Mouse (Mus musculus) kidney, embryonic 14.5 days (tissue): Measurements from ENCODE around the gene Hivep3. TPM values are rescaled to one million over a fixed set of nuclear protein-coding genes. Genes with fewer than 3 reads are reported as not detected.

Experiments
- ATAC-seq: fragments of 200-750 bp; cut with Nextera tagmentation; 2 replicates; pipeline ENCODE4 v1.8.0; 2017; ENCODE audit warnings: moderate number of reproducible peaks, mild to moderate bottlenecking, moderate TSS enrichment, moderate library complexity; ENCODE audit not compliant: low FRiP score, low TSS enrichment
- H3K27ac ChIP-seq: fragments of 300-500 bp; sonication (generic); 2 replicates; pipeline ENCODE4 v1.5.1; 2014; ENCODE audit warnings: low read depth, mild to moderate bottlenecking, low read length, moderate library complexity, mixed read lengths
- H3K27me3 ChIP-seq: fragments of 300-500 bp; sonication (generic); 2 replicates; pipeline ENCODE4 v1.6.1; 2014; ENCODE audit warnings: mild to moderate bottlenecking, low read length; ENCODE audit not compliant: control insufficient read depth, insufficient read depth
- H3K36me3 ChIP-seq: fragments of 300-500 bp; sonication (generic); 2 replicates; pipeline ENCODE4 v1.6.1; 2014; ENCODE audit warnings: low read length, mixed read lengths; ENCODE audit not compliant: control insufficient read depth, insufficient read depth
- H3K4me1 ChIP-seq: fragments of 300-500 bp; sonication (generic); 2 replicates; pipeline ENCODE4 v1.6.1; 2014; ENCODE audit warnings: low read length, mixed read lengths; ENCODE audit not compliant: control insufficient read depth, insufficient read depth
- H3K4me2 ChIP-seq: fragments of 300-500 bp; sonication (generic); replicated peaks from 2 replicates; pipeline ENCODE4 v1.6.1; 2014; ENCODE audit warnings: low read depth, mild to moderate bottlenecking, low read length
- H3K4me3 ChIP-seq: fragments of 300-500 bp; sonication (generic); 2 replicates; pipeline ENCODE4 v1.5.1; 2014; ENCODE audit warnings: mild to moderate bottlenecking, low read length
- H3K9ac ChIP-seq: fragments of 300-500 bp; sonication (generic); 2 replicates; pipeline ENCODE4 v1.6.1; 2014; ENCODE audit warnings: low read depth, mild to moderate bottlenecking, low read length, moderate library complexity
- H3K9me3 ChIP-seq: fragments of 300-500 bp; sonication (generic); 2 replicates; pipeline ENCODE4 v1.6.1; 2016; ENCODE audit warnings: low read length; ENCODE audit not compliant: control insufficient read depth
- WGBS: fragments of 180-500 bp; shearing (Covaris S2); extraction: QIAGEN DNeasy Blood & Tissue Kit; methylation state at CpG from one replicate; pipeline ENCODE4 v1.1.7; 2014; 5-methylcytosine and 5-hydroxymethylcytosine counted together
- polyA plus RNA-seq: library from polyadenylated mRNA; unstranded; fragments of >200 nt; fragmentation: Nextera tagmentation; extraction: Ambion mirVana; gene quantifications from 2 replicates; pipeline ENCODE4 v1.2.1, GENCODE M21; 2014

Hivep3 gene
- polyA plus RNA-seq, 1 experiment from 2014 or later: 6.3 TPM

DNA sequence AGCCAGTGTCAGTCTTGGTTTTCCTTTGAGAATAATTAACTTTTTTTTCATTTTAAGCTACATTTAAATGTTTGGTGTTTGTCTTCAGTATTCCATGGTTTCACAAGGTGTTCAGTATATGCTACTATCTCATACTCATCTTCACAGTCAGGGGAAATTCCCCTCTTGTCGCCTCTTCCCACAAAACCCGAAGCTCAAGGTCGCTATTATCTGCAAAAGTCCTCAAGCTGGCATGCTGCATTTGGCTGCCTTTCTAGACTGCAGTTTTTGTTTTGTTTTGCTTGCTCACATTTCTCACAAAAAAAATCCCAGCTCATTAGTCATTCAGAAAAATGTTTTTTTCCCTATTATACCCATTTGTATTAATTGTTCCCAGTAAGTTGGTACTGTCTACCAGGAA, 92.4 kb downstream of the Hivep3 start:
- no peaks in the 10 kb centered on the region for H3K4me1 ChIP-seq
- 81% methylated on average over 3 of the region's 3 CpGs for WGBS
- H3K27ac ChIP-seq: no peak overlapping the region
- H3K4me3 ChIP-seq: no peak overlapping the region
- no peaks in the 10 kb centered on the region for H3K9me3 ChIP-seq
- no peak overlapping the region for H3K9ac ChIP-seq
- ATAC-seq: no peak
- H3K27me3 ChIP-seq: no peaks in the 10 kb centered on the region
- H3K4me2 ChIP-seq: no peak overlapping the region
- no peaks in the 10 kb centered on the region for H3K36me3 ChIP-seq

DNA sequence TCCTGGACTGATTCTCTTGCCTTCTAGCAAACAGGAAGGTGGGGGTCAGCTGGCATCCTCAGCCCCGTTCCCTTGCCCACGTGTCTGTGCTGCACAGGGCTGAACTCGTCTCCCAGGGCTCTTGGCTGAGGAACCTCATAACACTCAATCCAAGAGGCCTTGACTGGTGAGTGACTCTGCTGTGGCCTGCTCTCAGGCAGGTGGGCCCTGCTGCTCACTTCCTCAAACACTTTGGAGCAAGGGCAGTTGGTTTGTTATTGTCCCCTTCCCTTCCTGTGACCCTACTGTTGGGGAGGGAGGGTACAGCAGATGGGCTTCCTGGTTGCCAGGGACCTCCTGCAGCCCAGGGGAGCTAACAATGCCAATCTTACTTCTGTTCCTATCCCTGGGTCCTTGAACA, 94.8 kb downstream of the Hivep3 start:
- Histone ChIP-seq H3K27me3 (no peaks in the 10 kb centered on the region), H3K4me1 (no peaks in the 10 kb centered on the region), H3K9me3 (no peaks in the 10 kb centered on the region), H3K27ac (no peak overlapping the region), H3K4me2 (no peak overlapping the region), H3K4me3 (no peak overlapping the region), H3K36me3 (no peaks in the 10 kb centered on the region), H3K9ac (no peak overlapping the region)
- WGBS: 68% methylated on average over 3 of the region's 3 CpGs
- no peak for ATAC-seq

DNA sequence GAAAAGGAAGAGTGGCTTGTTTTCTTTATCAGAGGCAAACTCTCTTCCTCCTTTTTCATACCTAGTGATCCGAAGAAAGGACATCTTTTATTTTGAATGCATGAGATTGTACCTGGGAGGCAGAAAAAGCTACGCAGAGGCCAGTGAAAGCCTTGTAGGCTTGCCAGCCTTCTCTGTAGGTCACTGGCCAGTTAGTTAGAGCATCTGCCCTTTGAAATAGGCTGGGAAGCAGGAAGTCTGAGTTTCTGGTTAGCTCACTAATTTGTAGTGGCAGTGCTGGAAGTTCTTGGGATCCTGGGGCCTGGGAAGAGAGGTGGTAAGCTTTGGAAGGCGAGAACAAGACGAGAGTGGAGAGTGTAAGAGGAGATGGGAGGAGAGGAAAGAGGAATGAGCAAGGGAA, 95.4 kb downstream of the Hivep3 start:
- no peaks in the 10 kb centered on the region for H3K27me3 ChIP-seq

DNA sequence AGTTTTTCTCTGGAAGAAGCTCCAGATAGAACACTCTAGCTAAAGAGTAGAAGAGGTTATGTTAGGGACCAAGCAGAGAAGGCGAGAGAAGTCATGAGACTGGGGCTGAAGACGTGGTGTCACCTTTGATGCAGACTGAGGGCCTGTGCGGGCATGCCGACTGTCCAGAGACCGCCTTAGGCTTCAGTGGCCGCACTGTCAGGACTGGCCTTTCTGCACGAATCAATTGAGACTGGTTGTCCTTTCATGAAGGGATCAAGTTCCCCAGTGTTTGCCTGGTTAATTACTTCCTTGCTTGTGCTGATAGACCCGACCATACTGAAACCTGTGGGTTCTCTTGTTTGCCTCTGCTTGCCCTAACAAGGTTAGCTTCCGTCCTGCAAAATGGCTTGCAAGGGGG, 99.7 kb downstream of the Hivep3 start:
- Histone ChIP-seq H3K27ac (no peak overlapping the region), H3K4me3 (no peak overlapping the region), H3K9me3 (no peaks in the 10 kb centered on the region), H3K36me3 (no peaks in the 10 kb centered on the region), H3K9ac (no peak overlapping the region), H3K27me3 (no peaks in the 10 kb centered on the region), H3K4me2 (no peak overlapping the region), H3K4me1 (no peaks in the 10 kb centered on the region)
- WGBS: 56% methylated on average over 9 of the region's 9 CpGs
- no peak for ATAC-seq

More for the DNA sequence above, 95.4 kb downstream of the Hivep3 start:
- no peaks in the 10 kb centered on the region for H3K36me3 ChIP-seq
- H3K4me1 ChIP-seq: no peaks in the 10 kb centered on the region
- no peak overlapping the region for H3K4me2 ChIP-seq
- no peaks in the 10 kb centered on the region for H3K9me3 ChIP-seq
- H3K27ac ChIP-seq: no peak overlapping the region
- WGBS: 69% methylated on average over 4 of the region's 4 CpGs
- H3K9ac ChIP-seq: no peak overlapping the region
- no peak overlapping the region for H3K4me3 ChIP-seq
- no peak for ATAC-seq

DNA sequence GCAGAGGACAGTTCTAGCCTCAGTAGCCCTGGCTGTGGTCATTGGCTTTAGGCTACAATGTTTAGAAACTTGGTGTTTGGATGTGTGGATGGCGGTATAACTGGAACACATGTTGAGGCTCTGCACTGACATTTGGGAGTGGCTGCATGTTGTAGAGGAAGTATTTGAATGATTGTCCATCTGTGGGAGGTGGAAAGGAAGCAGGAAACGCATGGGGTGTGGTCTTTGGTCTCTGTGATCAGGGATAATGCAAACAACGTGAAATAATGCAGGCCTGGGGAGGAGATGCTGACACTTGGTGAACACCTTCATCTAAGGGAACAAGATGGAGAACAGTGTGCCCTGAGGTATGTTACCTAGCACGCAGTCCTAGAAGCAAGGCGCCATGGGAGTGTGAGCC, 100.3 kb downstream of the Hivep3 start:
- H3K27ac ChIP-seq: no peak overlapping the region
- no peak for ATAC-seq
- no peaks in the 10 kb centered on the region for H3K9me3 ChIP-seq
- H3K9ac ChIP-seq: no peak overlapping the region
- 70% methylated on average over 5 of the region's 5 CpGs for WGBS
- H3K4me2 ChIP-seq: no peak overlapping the region
- H3K4me1 ChIP-seq: no peaks in the 10 kb centered on the region
- H3K27me3 ChIP-seq: no peaks in the 10 kb centered on the region
- no peak overlapping the region for H3K4me3 ChIP-seq
- H3K36me3 ChIP-seq: no peaks in the 10 kb centered on the region

DNA sequence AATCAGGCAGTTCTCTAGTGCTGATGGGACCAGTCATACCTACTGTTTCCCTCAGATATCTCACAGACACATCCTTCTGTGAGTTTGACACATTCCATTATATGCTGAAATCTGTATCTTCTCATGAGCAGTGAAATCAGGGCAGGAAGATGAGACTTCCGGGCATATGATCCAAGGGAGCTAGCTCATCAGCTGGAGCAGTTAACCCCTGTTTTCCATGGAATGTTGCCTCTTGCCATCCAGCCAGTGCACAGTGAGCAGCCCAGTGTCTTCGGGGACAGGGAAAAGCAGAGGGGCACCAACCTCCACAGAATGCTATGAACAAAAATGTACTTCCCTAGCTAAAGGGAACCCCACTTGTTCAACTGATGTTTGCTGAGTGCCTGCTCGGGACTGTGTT, 102.6 kb downstream of the Hivep3 start:
- no peak for ATAC-seq
- WGBS: 83% methylated on average over 3 of the region's 3 CpGs

DNA sequence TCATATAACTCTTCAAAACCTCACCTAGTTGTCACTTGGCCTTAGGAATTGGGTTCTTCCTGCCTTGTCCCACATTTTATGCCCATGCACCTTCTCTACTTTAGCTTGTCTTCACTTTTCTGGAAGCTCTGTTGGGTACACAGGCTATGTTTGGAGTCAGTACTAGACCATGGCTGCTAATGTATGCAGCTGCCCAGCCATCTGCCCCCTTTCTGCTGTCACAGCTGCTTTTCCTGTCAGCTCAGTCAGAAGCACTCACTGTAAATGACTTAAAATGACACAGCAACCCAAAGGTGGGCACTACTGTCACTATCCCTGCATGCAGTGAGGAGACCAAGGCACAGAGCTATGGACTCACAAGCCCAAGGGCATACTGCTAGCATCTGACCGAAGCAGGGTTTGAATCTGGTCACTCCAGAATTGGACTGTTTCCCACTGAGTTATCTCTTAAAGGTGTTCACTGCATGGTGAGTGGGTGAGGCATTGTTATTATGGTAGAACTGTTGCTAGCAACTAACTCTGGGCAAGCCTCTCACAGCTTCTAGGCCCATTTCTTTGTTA, 104.0 kb downstream of the Hivep3 start:
- no peaks in the 10 kb centered on the region for H3K27me3 ChIP-seq
- H3K9me3 ChIP-seq: no peaks in the 10 kb centered on the region
- no peaks in the 10 kb centered on the region for H3K4me1 ChIP-seq
- no peak overlapping the region for H3K9ac ChIP-seq
- H3K4me3 ChIP-seq: no peak overlapping the region
- 92% methylated on average over 1 of the region's 1 CpGs for WGBS
- no peak overlapping the region for H3K4me2 ChIP-seq
- ATAC-seq: no peak
- no peak overlapping the region for H3K27ac ChIP-seq
- no peaks in the 10 kb centered on the region for H3K36me3 ChIP-seq

More for the DNA sequence above, 102.6 kb downstream of the Hivep3 start:
- no peak overlapping the region for H3K4me2 ChIP-seq
- no peaks in the 10 kb centered on the region for H3K9me3 ChIP-seq
- no peaks in the 10 kb centered on the region for H3K36me3 ChIP-seq
- H3K27ac ChIP-seq: no peak overlapping the region
- no peak overlapping the region for H3K4me3 ChIP-seq
- H3K27me3 ChIP-seq: no peaks in the 10 kb centered on the region
- no peaks in the 10 kb centered on the region for H3K4me1 ChIP-seq
- no peak overlapping the region for H3K9ac ChIP-seq

DNA sequence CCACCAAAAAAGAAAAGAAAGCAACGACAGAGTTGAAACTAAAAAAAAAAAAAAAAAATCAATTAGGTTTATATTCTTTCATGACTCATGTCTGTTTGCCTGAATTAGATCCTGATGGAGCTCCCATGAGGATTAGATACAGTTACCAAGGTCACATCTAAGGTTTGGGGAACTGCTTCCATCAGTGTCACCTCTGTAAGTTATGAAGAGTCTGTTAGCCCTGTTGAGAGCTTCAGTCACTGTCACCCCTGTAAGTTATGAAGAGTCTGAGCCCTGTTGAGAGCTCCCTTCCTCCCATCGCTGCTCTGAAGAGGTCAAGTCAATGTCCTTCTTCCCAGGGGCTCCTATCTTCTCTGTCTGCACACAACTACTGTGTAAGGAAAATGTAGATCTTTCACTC, 104.7 kb downstream of the Hivep3 start:
- Histone ChIP-seq H3K36me3 (no peaks in the 10 kb centered on the region), H3K27ac (no peak overlapping the region), H3K4me3 (no peak overlapping the region), H3K4me2 (no peak overlapping the region), H3K27me3 (no peaks in the 10 kb centered on the region), H3K9me3 (no peaks in the 10 kb centered on the region), H3K9ac (no peak overlapping the region), H3K4me1 (no peaks in the 10 kb centered on the region)
- ATAC-seq: no peak
- 77% methylated on average over 2 of the region's 2 CpGs for WGBS

DNA sequence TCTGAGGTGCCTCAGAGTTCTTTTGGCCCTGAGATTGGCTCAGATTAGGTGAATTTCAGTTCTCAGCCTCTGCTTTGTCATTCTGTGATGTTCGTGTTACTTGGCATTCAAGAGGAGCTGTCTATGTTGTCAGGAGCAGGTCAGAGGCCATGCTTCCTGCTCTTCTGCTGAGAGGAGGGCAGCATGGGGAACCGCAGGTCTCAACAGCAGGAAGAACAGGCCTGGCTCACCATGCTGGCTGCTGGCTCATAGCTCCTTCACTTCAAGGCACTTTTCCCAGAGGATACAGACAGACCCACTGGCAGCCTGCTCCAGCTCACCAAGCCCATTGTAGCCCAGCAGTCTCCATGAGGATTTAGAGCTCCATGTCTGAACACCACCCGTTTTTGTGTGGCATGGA, 109.7 kb downstream of the Hivep3 start:
- no peak overlapping the region for H3K9ac ChIP-seq
- no peak overlapping the region for H3K4me3 ChIP-seq
- ATAC-seq: no peak
- H3K27ac ChIP-seq: no peak overlapping the region
- H3K4me2 ChIP-seq: no peak overlapping the region
- H3K4me1 ChIP-seq: no peaks in the 10 kb centered on the region
- WGBS: 49% methylated on average over 3 of the region's 3 CpGs
- no peaks in the 10 kb centered on the region for H3K36me3 ChIP-seq
- H3K9me3 ChIP-seq: no peaks in the 10 kb centered on the region
- H3K27me3 ChIP-seq: no peaks in the 10 kb centered on the region
